Mouse (Mus musculus) layer of hippocampus, adult 9-10 months (tissue): ENCODE measurements at regions not wholly inside any gene's neighbourhood (a gene's known extent, or its start where the extent isn't known, plus 50 kb on each side); places are given as distances from the start of the nearest gene placed in this dataset.

Experiments used
- DNase-seq: peaks from one replicate; pipeline ENCODE4 v3.0.0; 2022; ENCODE audit warnings: low spot score

- no peak for DNase-seq
Measured at GRCm38 (mm10) chr9:120860969-120861595, 67.9 kb upstream of the Ctnnb1 start.

GRCm38 (mm10) chr9:120861788-120862345 is 67.1 kb upstream of the Ctnnb1 start:
- no peak for DNase-seq

DNA sequence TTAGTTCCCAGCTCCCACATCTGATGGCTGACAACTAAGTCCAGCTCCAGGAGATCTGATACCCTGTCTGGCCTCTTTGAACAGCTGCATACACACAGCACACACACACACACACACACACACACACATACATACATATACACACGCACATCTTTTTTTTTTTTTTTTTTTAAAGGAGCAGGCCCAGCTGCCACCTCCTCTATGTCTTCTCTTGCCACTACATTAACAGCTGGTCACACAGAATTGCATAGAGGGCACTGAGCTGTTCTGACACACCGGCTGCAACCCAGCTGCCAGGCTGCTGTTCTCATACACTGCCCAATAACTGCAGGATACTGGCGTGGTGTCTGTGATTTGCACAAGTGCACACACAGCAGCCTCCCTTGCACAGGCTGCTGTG is 64.6 kb upstream of the Ctnnb1 start:
- DNase-seq, result no peak

DNA sequence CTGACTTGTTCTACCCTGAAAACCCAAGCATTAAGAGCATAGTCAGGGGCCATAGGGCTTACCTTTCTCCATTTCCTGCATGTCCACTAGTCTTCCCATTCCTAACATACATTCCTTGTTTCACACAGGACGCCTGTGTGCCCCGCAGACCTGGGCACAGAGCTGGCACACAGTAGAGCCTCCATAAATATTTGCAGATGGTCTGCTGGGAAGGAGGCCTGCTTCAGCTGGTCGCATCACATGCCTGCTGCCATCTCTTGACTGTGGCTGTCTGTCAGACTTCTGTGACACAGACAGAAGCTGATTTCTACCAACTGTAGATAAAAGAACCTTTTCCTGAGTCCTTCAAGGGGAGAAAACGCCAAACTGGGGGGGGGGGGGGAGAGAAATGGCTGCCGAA is 62.8 kb upstream of the Ctnnb1 start:
- no peak for DNase-seq

- no peak for DNase-seq
Measured at GRCm38 (mm10) chr9:120866709-120867108, 62.3 kb upstream of the Ctnnb1 start.

DNA sequence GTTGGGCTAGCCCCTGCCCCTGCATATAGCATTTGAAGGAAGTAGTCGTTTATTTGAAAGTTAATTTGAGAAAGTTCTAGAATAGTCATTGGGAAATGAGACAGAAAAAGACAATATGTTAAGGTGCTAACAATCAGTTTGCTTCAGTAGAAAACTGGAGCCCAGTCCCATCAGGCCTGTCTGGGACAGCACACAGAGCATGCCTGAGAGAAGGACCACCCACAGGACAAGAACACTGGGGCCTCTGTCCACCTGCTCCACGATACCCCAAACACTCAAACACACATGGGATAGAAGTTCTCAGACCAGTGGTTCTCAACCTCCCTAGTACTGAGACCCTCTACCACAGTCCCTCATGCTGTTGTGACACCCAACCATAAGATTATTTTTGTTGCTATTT is 61.2 kb upstream of the Ctnnb1 start:
- DNase-seq, result no peak

- DNase-seq, result no peak
Measured at GRCm38 (mm10) chr9:120868330-120868729, 60.7 kb upstream of the Ctnnb1 start.

- DNase-seq, result no peak
Measured at GRCm38 (mm10) chr9:120869432-120870081, 59.5 kb upstream of the Ctnnb1 start.

GRCm38 (mm10) chr9:120873293-120873692 is 55.7 kb upstream of the Ctnnb1 start:
- no peak for DNase-seq

- no peak for DNase-seq
Measured at GRCm38 (mm10) chr9:120874416-120874976, 54.5 kb upstream of the Ctnnb1 start.

DNA sequence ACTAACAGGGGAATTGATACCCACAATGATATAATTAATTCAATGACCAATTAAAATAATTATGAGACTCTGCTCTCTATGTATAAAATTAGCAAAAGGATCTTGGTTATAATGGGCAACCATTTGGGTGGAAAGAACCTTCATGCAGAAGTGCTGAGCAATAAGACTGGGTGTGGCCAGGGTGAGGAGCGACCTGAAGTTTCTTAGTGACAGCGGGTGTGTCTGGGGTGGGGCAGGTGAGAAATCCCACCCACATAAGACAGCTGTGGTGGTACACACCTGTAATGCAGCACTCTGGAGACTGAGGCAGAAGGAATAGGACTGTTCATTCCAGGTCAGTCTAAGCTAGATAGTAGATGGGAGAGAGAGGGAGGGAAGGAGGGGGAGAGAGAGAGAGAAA is 51.9 kb upstream of the Ctnnb1 start:
- DNase-seq, result no peak
